Mouse (Mus musculus) adrenal gland, postnatal 10 days (tissue): Measurements from ENCODE around the gene Arhgap40. TPM values are rescaled to one million over a fixed set of nuclear protein-coding genes. Genes with fewer than 3 reads are reported as not detected.

Experiments used
- total RNA-seq, 2 experiments: library from RNA; stranded (reverse); gene quantifications; 2 replicates each; pipeline ENCODE4 v1.2.3; 2021

Gene Arhgap40
- total RNA-seq, 2 experiments from 2014 or later: not detected

Other genes starting within 250 kb of the Arhgap40 start
- gene Lbp, start 206.3 kb upstream of the Arhgap40 start, total RNA-seq: 10 to 100 TPM; 33.3 to 70.2 TPM
- gene Snhg11, start 137.2 kb upstream of the Arhgap40 start, total RNA-seq: 10 to 100 TPM in 1 of 2 experiments, 1 to 10 TPM in 1; 3.6 to 15.0 TPM
- 10 to 100 TPM; 33.7 to 42.1 TPM for gene Ralgapb, start 102.9 kb upstream of the Arhgap40 start, total RNA-seq
- 100 to 1,000 TPM; 157 to 196 TPM for gene Adig, start 10.2 kb upstream of the Arhgap40 start, total RNA-seq
- gene Slc32a1, start 98.0 kb downstream of the Arhgap40 start, total RNA-seq: not detected
- 10 to 100 TPM; 10.7 to 12.7 TPM for gene Actr5, start 112.1 kb downstream of the Arhgap40 start, total RNA-seq
- gene Ppp1r16b, start 152.6 kb downstream of the Arhgap40 start, total RNA-seq: 10 to 100 TPM; 14.4 to 17.2 TPM